Mouse (Mus musculus): ENCODE results near the gene Fdx1l. TPM values are rescaled to one million over a fixed set of nuclear protein-coding genes. Genes with fewer than 3 reads are reported as not detected.
"Not testable (repeated sequence)": the region's sequence is repeated elsewhere in the genome, so short reads cannot be mapped to it uniquely, and the experiment has no call there.

Fdx1l gene
- polyA plus RNA-seq, 1 experiment from 2014 or later: 69.5 TPM

DNA sequence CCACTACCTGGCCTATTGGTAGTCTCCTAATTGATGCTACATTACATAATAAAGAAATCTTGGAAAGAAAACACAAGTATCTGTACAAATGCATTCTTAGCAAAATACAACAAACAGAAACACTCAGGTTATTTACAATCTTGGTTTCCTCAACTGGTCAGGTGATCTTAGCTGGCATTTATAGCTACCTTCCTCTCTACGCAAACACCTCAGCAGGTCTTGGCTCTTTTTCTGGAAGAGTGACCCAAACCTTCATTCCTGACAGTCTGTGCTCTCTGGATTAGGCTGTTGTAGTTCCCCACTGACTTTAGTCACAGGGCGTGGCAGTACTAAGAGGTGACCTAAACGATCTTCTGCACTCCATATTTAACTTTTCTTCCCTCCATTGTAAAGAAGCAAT is 28.2 kb downstream of the Fdx1l start:
- Histone ChIP-seq H3K4me1 (peaks cover 10% of the 10 kb centered on the region), H3K9me3 (replicated peaks) (no peaks in the 10 kb centered on the region), H3K36me3 (no peaks in the 10 kb centered on the region), H3K27me3 (ENCODE audit: low read depth, poor library complexity, severe bottlenecking) (peaks cover 18% of the 10 kb centered on the region), H3K27ac (no peak overlapping the region), H3K4me3 (no peak overlapping the region)
- WGBS: 83% methylated on average over 3 of the region's 3 CpGs
- no peak for DNase-seq (ENCODE audit: low spot score)

DNA sequence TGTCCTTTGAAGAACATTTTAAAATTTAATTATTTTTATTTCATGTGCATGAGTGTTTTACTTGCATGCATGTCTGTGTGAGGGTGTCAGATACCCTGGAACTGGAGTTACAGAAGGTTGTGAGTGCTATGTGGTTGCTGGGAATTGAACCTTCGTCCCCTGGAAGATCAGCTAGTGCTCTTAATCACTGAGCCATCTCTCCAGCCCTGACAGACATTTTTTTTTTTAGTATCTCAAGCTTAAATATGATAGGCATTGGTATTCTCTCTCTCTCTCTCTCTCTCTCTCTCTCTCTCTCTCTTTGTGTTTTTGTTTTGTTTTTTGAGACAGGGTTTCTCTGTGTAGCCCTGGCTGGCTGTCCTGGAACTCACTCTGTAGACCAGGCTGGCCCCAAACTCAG is 28.6 kb downstream of the Fdx1l start:
- H3K36me3 ChIP-seq: not testable (repeated sequence)
- H3K27me3 ChIP-seq (ENCODE audit: low read depth, poor library complexity, severe bottlenecking): peaks cover 22% of the 10 kb centered on the region
- 79% methylated on average over 1 of the region's 1 CpGs for WGBS

DNA sequence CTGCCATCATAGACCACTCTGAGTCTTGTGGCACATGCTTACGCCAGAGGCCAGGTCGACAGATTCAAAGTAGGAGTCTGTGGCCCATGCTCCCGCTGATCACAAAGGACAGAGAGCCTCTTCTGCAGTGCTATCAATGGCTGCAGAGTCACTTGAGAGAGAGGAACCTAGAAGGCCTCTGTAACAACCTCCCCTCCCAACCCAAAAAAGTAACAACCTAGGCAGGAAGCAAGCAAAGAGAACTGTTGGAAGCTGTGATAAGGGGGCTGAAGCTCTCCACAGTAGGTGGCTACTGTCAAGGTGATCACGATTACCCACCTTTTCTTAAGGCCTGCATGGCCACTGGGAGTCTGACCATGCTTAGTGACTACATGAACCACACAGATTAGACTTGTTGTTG is 29.9 kb downstream of the Fdx1l start:
- Histone ChIP-seq H3K27me3 (ENCODE audit: low read depth, poor library complexity, severe bottlenecking) (peaks cover 35% of the 10 kb centered on the region), H3K4me1 (peaks cover 11% of the 10 kb centered on the region), H3K27ac (no peak overlapping the region), H3K9me3 (replicated peaks) (no peaks in the 10 kb centered on the region; the same call in 1 of the 2 replicates), H3K36me3 (no peaks in the 10 kb centered on the region), H3K4me3 (no peak overlapping the region)
- no peak for DNase-seq (ENCODE audit: low spot score)
- WGBS: 83% methylated on average over 4 of the region's 4 CpGs

More for the DNA sequence above, 28.6 kb downstream of the Fdx1l start:
- not testable (repeated sequence) for DNase-seq (ENCODE audit: low spot score); H3K27ac ChIP-seq; H3K9me3 ChIP-seq (replicated peaks); H3K4me3 ChIP-seq
- peaks cover 11% of the 10 kb centered on the region for H3K4me1 ChIP-seq

DNA sequence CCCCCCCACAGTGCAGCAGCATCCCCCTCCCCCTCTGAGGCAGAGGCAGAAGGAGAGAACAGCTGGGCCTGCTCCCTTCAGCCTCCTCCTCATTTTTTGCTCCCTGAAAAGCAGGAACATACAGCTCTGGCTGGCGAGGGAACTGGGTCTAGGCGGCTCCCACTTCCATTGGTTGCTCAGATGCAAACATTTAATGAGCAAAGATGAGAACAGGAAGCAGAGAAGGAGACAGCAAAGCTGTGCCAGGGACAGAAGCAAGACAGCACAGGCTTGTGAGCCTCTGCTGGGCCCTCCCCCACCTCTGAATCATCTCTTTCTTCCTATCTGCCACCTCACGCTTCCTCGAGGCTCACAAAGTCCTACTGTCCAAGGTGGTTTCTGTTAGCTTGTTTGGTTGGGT is 32.1 kb downstream of the Fdx1l start:
- H3K4me3 ChIP-seq: no peak overlapping the region
- H3K4me1 ChIP-seq: peaks cover 31% of the 10 kb centered on the region
- no peak overlapping the region for H3K27ac ChIP-seq
- no peaks in the 10 kb centered on the region for H3K36me3 ChIP-seq
- DNase-seq (ENCODE audit: low spot score): no peak
- WGBS: 58% methylated on average over 4 of the region's 4 CpGs
- H3K27me3 ChIP-seq (ENCODE audit: low read depth, poor library complexity, severe bottlenecking): peaks cover 57% of the 10 kb centered on the region
- no peaks in the 10 kb centered on the region; the same call in 1 of the 2 replicates for H3K9me3 ChIP-seq (replicated peaks)

DNA sequence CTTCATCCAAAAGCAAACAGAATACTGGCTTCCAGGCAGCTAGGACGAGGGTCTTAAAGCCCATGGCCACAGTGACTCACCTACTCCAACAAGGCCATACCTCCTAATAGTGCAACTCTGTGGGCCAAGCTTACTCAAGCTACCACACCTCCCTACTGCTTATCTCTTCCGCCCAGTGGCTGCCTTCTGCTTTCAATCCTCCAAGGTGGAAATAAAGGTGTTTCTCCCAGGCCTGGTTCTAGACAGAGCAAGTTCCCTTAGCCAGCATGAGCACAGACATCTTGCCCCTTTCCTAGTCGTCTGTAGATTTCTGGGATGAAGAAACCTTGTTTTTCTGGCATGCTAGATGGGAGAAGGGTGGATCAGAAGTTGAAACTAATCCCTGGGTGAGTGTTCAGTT is 33.6 kb downstream of the Fdx1l start:
- H3K9me3 ChIP-seq (replicated peaks): no peaks in the 10 kb centered on the region; the same call in 1 of the 2 replicates
- peaks cover 40% of the 10 kb centered on the region for H3K4me1 ChIP-seq
- WGBS: 78% methylated on average over 3 of the region's 3 CpGs
- peaks cover 72% of the 10 kb centered on the region for H3K27me3 ChIP-seq (ENCODE audit: low read depth, poor library complexity, severe bottlenecking)
- no peak for DNase-seq (ENCODE audit: low spot score)
- H3K27ac ChIP-seq: no peak overlapping the region
- H3K36me3 ChIP-seq: no peaks in the 10 kb centered on the region
- no peak overlapping the region for H3K4me3 ChIP-seq

DNA sequence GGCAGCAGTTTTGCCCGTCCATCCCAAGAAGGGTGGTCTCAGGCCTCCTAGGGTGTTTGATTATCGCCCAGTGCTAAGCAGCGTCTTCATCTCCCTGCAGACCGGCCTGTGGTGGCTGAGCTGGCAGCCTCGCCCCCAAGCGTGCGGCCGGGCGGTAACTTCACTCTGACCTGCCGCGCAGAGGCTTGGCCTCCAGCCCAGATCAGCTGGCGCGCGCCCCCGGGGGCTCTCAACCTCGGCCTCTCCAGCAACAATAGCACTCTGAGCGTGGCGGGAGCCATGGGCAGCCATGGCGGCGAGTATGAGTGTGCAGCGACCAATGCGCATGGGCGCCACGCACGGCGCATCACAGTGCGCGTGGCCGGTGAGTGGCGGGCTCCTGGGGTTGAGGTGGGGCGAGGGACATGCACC is 35.9 kb downstream of the Fdx1l start:
- peaks cover 95% of the 10 kb centered on the region for H3K27me3 ChIP-seq (ENCODE audit: low read depth, poor library complexity, severe bottlenecking)
- 3% methylated on average over 31 of the region's 31 CpGs for WGBS
- peak overlapping the region; percentile 50 for H3K4me3 ChIP-seq
- H3K27ac ChIP-seq: peak overlapping the region; percentile 73
- DNase-seq (ENCODE audit: low spot score): no peak
- no peaks in the 10 kb centered on the region for H3K36me3 ChIP-seq
- H3K9me3 ChIP-seq (replicated peaks): no peaks in the 10 kb centered on the region; the same call in 1 of the 2 replicates
- H3K4me1 ChIP-seq: peaks cover 52% of the 10 kb centered on the region

DNA sequence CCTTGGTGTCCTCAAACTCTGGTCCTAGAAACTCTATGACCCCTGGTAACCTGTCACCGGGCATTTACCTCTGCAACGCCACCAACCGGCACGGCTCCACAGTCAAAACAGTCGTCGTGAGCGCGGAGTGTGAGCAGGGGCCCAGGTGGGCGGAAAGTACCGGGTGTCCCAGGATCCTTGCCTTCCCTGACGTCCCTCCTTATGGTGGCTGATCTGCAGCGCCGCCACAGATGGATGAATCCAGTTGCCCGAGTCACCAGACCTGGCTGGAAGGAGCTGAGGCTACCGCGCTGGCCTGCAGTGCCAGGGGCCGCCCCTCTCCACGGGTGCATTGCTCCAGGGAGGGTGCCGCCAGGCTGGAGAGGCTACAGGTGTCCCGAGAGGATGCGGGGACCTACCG is 36.7 kb downstream of the Fdx1l start:
- Histone ChIP-seq H3K36me3 (no peaks in the 10 kb centered on the region), H3K9me3 (replicated peaks) (no peaks in the 10 kb centered on the region; the same call in 1 of the 2 replicates), H3K27ac (no peak overlapping the region), H3K27me3 (ENCODE audit: low read depth, poor library complexity, severe bottlenecking) (peaks cover 100% of the 10 kb centered on the region), H3K4me3 (peak overlapping the region; percentile 50), H3K4me1 (peaks cover 60% of the 10 kb centered on the region)
- WGBS: 1% methylated on average over 22 of the region's 22 CpGs
- peak; percentile 39 for DNase-seq (ENCODE audit: low spot score)

DNA sequence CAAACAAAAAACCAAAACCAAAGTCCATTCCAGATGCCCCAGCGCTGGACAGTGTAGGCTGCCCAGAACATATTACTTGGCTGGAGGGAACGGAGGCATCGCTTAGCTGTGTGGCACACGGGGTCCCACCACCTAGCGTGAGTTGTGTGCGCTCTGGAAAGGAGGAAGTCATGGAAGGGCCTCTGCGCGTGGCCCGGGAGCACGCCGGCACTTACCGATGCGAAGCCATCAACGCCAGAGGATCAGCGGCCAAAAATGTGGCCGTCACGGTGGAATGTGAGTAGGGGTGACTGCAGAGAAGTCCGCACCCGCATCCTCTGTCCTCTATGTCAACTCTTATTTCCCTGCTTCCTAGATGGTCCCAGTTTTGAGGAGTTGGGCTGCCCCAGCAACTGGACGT is 37.3 kb downstream of the Fdx1l start:
- H3K4me1 ChIP-seq: peaks cover 62% of the 10 kb centered on the region
- no peaks in the 10 kb centered on the region for H3K36me3 ChIP-seq
- DNase-seq (ENCODE audit: low spot score): peak; percentile 44
- peak overlapping the region; percentile 50; the same call in 1 of the 2 replicates for H3K4me3 ChIP-seq
- no peaks in the 10 kb centered on the region; the same call in 1 of the 2 replicates for H3K9me3 ChIP-seq (replicated peaks)
- 7% methylated on average over 20 of the region's 20 CpGs for WGBS
- H3K27me3 ChIP-seq (ENCODE audit: low read depth, poor library complexity, severe bottlenecking): peaks cover 100% of the 10 kb centered on the region
- H3K27ac ChIP-seq: no peak overlapping the region

DNA sequence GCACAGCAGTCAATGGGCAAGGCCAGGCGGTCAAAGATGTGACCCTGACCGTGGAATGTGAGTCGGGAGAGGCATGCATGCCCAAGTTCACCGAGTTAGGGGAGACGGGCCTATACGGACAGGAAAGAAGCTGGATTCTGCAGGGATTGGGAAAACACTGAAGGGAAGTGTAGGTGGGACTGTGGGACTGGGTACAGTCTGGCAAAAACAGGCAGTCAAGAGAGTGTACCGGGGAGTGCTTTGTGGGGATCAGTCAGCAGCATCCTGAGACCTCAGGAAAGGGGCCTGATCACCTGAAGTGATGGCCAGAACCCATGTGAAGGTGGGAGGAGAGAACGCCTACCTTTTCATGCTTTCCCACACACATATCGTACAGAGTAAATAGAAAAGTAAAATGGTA is 37.8 kb downstream of the Fdx1l start:
- no peak overlapping the region for H3K27ac ChIP-seq
- no peaks in the 10 kb centered on the region; the same call in 1 of the 2 replicates for H3K9me3 ChIP-seq (replicated peaks)
- 0 out of 2 replicates have a peak overlapping the region, but pooled peaks have one; percentile 16 for H3K4me3 ChIP-seq
- DNase-seq (ENCODE audit: low spot score): no peak
- peaks cover 65% of the 10 kb centered on the region for H3K4me1 ChIP-seq
- no peaks in the 10 kb centered on the region for H3K36me3 ChIP-seq
- peaks cover 98% of the 10 kb centered on the region for H3K27me3 ChIP-seq (ENCODE audit: low read depth, poor library complexity, severe bottlenecking)
- WGBS: 16% methylated on average over 9 of the region's 9 CpGs

DNA sequence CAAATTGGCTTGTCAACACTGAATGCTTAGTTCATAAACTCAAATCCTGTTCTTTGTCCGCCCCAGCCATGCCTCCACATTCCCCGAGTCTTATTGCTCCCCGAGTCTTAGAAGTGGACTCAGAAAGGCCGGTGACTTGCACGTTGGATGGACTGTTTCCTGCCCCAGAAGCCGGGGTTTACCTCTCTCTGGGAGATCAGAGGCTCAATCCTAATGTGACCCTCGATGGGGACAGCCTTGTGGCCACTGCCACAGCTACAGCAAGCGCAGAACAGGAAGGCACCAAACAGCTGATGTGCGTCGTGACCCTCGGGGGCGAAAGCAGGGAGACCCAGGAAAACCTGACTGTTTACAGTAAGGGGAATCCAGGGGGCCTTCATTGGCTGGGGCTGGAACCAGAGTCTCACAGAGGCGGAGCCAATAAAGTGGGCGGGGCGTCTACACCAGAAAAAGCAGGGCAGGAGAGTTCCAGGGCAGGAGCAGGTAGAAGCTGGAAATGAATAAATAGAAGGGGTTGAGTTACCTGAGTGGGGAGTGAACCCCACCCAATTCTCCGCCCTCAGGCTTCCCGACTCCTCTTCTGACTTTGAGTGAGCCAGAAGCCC is 38.8 kb downstream of the Fdx1l start:
- 4% methylated on average over 17 of the region's 17 CpGs for WGBS
- peak; percentile 50 for DNase-seq (ENCODE audit: low spot score)
- peaks cover 71% of the 10 kb centered on the region for H3K4me1 ChIP-seq
- H3K36me3 ChIP-seq: no peaks in the 10 kb centered on the region
- H3K27me3 ChIP-seq (ENCODE audit: low read depth, poor library complexity, severe bottlenecking): peaks cover 97% of the 10 kb centered on the region
- H3K27ac ChIP-seq: no peak overlapping the region
- H3K9me3 ChIP-seq (replicated peaks): no peaks in the 10 kb centered on the region; the same call in 1 of the 2 replicates
- H3K4me3 ChIP-seq: peak overlapping the region; percentile 16; the same call in 1 of the 2 replicates

DNA sequence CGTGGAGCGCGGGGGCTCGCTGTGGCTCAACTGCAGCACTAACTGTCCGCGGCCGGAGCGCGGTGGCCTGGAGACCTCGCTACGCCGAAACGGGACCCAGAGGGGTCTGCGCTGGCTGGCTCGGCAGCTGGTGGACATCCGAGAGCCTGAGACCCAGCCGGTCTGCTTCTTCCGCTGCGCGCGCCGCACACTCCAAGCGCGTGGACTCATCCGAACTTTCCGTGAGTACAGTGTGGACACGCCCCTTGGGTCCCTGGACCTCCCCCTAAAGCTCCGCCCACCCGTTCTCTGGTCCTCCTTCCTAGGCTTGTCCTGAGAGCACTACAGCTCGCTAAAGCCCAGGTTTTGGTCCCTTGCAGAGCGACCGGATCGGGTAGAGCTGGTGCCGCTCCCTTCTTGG is 40.3 kb downstream of the Fdx1l start:
- H3K27ac ChIP-seq: no peak overlapping the region
- H3K36me3 ChIP-seq: no peaks in the 10 kb centered on the region
- H3K27me3 ChIP-seq (ENCODE audit: low read depth, poor library complexity, severe bottlenecking): peaks cover 97% of the 10 kb centered on the region
- peak overlapping the region; percentile 56 for H3K4me3 ChIP-seq
- H3K9me3 ChIP-seq (replicated peaks): no peaks in the 10 kb centered on the region
- H3K4me1 ChIP-seq: peaks cover 79% of the 10 kb centered on the region
- DNase-seq (ENCODE audit: low spot score): peak; percentile 83
- under 1% methylated on average over 34 of the region's 34 CpGs for WGBS

DNA sequence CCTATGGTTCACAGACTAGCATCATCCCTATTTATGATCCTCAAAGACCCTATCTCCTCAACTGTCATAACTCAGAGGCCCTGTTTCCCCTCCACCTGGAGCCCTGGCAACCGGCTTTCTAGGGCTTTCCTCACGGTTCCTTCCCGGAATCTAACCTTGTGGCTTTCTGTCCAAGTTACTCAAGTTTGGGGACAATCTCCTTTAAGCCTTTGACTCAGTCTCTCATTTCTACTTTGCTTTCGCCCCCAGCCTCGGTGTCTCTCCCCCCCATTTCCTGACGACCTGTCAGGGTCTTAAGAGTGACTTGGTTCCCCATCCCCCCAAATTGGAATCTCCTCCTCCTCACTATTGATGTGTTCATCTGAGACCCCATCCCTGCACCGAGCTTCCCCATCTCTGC is 40.9 kb downstream of the Fdx1l start:
- peaks cover 80% of the 10 kb centered on the region for H3K4me1 ChIP-seq
- H3K36me3 ChIP-seq: no peaks in the 10 kb centered on the region
- H3K4me3 ChIP-seq: peak overlapping the region; percentile 56
- 5% methylated on average over 7 of the region's 7 CpGs for WGBS
- H3K9me3 ChIP-seq (replicated peaks): no peaks in the 10 kb centered on the region
- peaks cover 97% of the 10 kb centered on the region for H3K27me3 ChIP-seq (ENCODE audit: low read depth, poor library complexity, severe bottlenecking)
- no peak for DNase-seq (ENCODE audit: low spot score)
- H3K27ac ChIP-seq: no peak overlapping the region

DNA sequence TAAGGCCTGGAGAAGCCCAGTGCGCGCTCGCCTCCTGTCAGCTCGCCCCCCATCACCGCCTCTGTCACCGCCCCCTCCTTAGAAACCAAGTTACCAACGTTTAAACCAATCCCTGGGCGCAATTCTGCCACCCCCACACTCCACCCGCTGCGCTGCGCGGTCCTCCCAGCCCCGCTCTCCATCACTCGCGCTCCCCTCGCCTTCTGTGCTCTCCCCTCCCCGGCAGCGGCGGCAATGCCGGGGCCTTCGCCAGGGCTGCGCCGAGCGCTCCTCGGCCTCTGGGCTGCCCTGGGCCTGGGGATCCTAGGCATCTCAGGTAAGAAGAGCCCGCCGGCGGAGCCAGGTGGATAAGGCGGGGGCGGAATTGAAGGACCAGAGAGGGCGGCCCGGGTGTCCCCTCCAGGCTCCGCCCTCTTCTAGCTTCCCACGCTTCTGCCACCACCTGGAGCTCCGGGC is 41.5 kb downstream of the Fdx1l start, which contains the start of gene Icam5:
TSS of gene Icam5 (plus strand) at position 178 of the 456 bp plus-strand sequence.
- WGBS: under 1% methylated on average over 35 of the region's 35 CpGs

More for the DNA sequence above, 41.5 kb downstream of the Fdx1l start, which contains the start of gene Icam5:
- no peak within 1 kb of the TSS for H3K27ac ChIP-seq
- no peaks in the 10 kb centered on the region for H3K36me3 ChIP-seq
- peak within 1 kb of the TSS; percentile 56 for H3K4me3 ChIP-seq
- no peak for DNase-seq (ENCODE audit: low spot score)
- H3K9me3 ChIP-seq (replicated peaks): no peaks in the 10 kb centered on the region
- H3K27me3 ChIP-seq (ENCODE audit: low read depth, poor library complexity, severe bottlenecking): peaks cover 97% of the 10 kb centered on the region
- peaks cover 75% of the 10 kb centered on the region for H3K4me1 ChIP-seq

Measured in limb, embryonic 10.5 days (tissue).